Mouse (Mus musculus): ENCODE results near the gene Trdn.

Gene Trdn

DNA sequence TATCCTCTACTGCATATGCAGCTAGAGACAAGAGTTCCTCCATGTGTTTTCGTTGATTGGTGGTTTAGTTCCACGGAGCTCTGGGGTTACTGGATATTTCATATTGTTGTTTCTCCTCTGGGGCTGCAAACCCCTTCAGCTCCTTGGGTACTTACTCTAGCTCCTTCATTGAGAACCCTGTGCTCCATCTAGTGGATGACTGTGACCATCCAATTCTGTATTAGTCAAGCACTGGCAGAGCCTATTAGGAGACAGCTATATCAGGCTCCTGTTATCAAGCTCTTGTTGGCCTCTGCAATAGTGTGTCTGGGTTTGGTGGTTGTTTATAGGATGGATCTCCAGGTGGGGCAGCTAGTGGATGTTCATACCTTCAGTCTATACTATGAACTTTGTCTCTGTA is 290.2 kb downstream of the Trdn start:
- in situ Hi-C loops (cut with MboI, MseI), result no loop called here

DNA sequence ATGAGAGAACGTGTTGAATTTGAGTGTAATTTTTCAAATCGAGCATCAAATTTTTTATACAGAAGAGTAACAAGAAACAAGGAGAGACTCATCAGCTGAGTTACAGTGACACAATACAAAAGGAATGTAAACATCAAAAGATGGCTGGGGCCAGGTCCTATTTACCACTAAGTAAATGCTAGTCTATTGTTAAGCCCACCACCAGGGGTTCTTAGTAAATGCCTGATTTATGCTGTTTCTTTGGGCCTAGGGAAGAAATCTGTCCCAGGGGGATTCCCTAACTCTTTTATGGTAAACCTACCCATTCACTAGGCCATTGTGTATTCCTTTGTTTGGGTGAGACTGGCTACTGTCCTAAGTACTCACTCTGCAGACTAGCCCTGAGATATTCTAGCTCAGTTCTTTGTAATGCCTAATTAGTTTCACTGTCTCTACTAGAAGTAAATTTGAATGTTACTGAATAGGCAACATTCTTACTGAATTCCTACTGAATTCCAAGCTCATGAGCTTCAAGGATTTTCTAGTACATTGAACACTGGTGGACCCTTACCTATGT is 295.2 kb downstream of the Trdn start:
- in situ Hi-C loops (cut with MboI, MseI), result no loop called here

All from T-helper 2 cell (primary cell).